Mouse (Mus musculus) CH12.LX (cell line): ENCODE results near the gene Cbl. TPM values are rescaled to one million over a fixed set of nuclear protein-coding genes. Genes with fewer than 3 reads are reported as not detected.

ENCODE experiments used
- DNase-seq: peaks from one replicate; pipeline ENCODE4 v3.0.0-alpha.2; 2013; ENCODE audit errors: extremely low read depth
- H3K27ac ChIP-seq: 2 replicates; pipeline ENCODE4 v1.5.1; 2012; ENCODE audit warnings: low read depth, mild to moderate bottlenecking, control low read depth, moderate library complexity; ENCODE audit not compliant: insufficient read depth
- H3K27me3 ChIP-seq: replicated peaks from 2 replicates; pipeline ENCODE3; 2012; ENCODE audit warnings: inconsistent platforms
- H3K36me3 ChIP-seq, 2 experiments: replicated peaks in 1 of 2; 2 replicates each; pipeline versions ENCODE3 to v1.6.1; 2012; ENCODE audit warnings: inconsistent platforms in 1 of 2, low read length in 1 of 2, mild to moderate bottlenecking in 1 of 2, mixed read lengths in 1 of 2, moderate library complexity in 1 of 2; ENCODE audit not compliant: control insufficient read depth in 1 of 2, insufficient read depth in 1 of 2
- H3K4me1 ChIP-seq, 2 experiments: 2 replicates each; pipeline ENCODE4 v1.6.1; 2012; ENCODE audit warnings: inconsistent platforms in 1 of 2, moderate library complexity in 1 of 2; ENCODE audit not compliant: insufficient read depth in 2 of 2, control insufficient read depth in 1 of 2
- H3K4me2 ChIP-seq: 2 replicates; pipeline ENCODE4 v1.6.1; 2012; ENCODE audit warnings: low read depth, mild to moderate bottlenecking, control low read depth; ENCODE audit not compliant: poor library complexity, insufficient read depth, severe bottlenecking
- H3K4me3 ChIP-seq, 3 experiments: fragments of 150-350 bp in 1 of 3; sonication (generic) in 1 of 3; replicated peaks in 1 of 3; 2 replicates each; pipeline versions ENCODE3 to v1.5.1; 2011 to 2012; ENCODE audit warnings: low read depth in 2 of 3, low read length in 2 of 3, mild to moderate bottlenecking in 2 of 3, moderate library complexity in 2 of 3, control low read depth in 1 of 3, improper control_type of control experiment in 1 of 3, inconsistent platforms in 1 of 3, mixed read lengths in 1 of 3; ENCODE audit not compliant: poor library complexity in 1 of 3
- H3K79me2 ChIP-seq: replicated peaks from 2 replicates; pipeline ENCODE4 v1.6.1; 2012; ENCODE audit warnings: mild to moderate bottlenecking, moderate library complexity; ENCODE audit not compliant: control insufficient read depth, poor library complexity, insufficient read depth, severe bottlenecking; ENCODE audit errors: extremely low read depth
- H3K9ac ChIP-seq: 2 replicates; pipeline ENCODE4 v1.6.1; 2012; ENCODE audit warnings: low read depth, mild to moderate bottlenecking, control low read depth, moderate library complexity; ENCODE audit not compliant: insufficient read depth
- H3K9me3 ChIP-seq: replicated peaks from 2 replicates; pipeline ENCODE3; 2012; ENCODE audit warnings: low read length, inconsistent platforms, mixed read lengths
- BHLHE40 ChIP-seq: IDR thresholded peaks from 2 replicates; pipeline ENCODE4 v1.6.1; 2011; ENCODE audit warnings: mild to moderate bottlenecking, low read depth, low read length, improper control_type of control experiment
- CHD1 ChIP-seq: IDR thresholded peaks from 2 replicates; pipeline ENCODE4 v1.6.1; 2012; ENCODE audit warnings: low read depth, low read length, improper control_type of control experiment, inconsistent platforms
- CHD2 ChIP-seq: IDR thresholded peaks from 2 replicates; pipeline ENCODE4 v1.6.1; 2011; ENCODE audit warnings: low read length, improper control_type of control experiment
- CTCF ChIP-seq, 2 experiments: IDR thresholded peaks in 1 of 2; conservative IDR thresholded peaks in 1 of 2; 2 replicates each; pipeline ENCODE4 v1.5.1; 2011 to 2012; ENCODE audit warnings: low read depth in 2 of 2, low read length in 2 of 2, improper control_type of control experiment in 1 of 2, inconsistent platforms in 1 of 2, mild to moderate bottlenecking in 1 of 2, moderate library complexity in 1 of 2
- E2F4 ChIP-seq: IDR thresholded peaks from 2 replicates; pipeline ENCODE4 v1.6.1; 2011; ENCODE audit warnings: low read depth, low read length, improper control_type of control experiment; ENCODE audit not compliant: insufficient replicate concordance
- ELF1 ChIP-seq: IDR thresholded peaks from 2 replicates; pipeline ENCODE4 v1.6.1; 2014; ENCODE audit warnings: low read depth, mild to moderate bottlenecking, inconsistent platforms, low read length, improper control_type of control experiment
- EP300 ChIP-seq: IDR thresholded peaks from 2 replicates; pipeline ENCODE4 v1.6.1; 2011; ENCODE audit warnings: low read length, improper control_type of control experiment
- ETS1 ChIP-seq: conservative IDR thresholded peaks from 2 replicates; pipeline ENCODE4 v1.6.1; 2012; ENCODE audit warnings: low read depth, mild to moderate bottlenecking, inconsistent platforms, low read length, improper control_type of control experiment, moderate library complexity
- GABPA ChIP-seq: IDR thresholded peaks from 2 replicates; pipeline ENCODE4 v1.6.1; 2012; ENCODE audit warnings: low read depth, low read length, improper control_type of control experiment, inconsistent platforms; ENCODE audit not compliant: insufficient replicate concordance
- HCFC1 ChIP-seq: IDR thresholded peaks from 2 replicates; pipeline ENCODE4 v1.6.1; 2012; ENCODE audit warnings: low read depth, mild to moderate bottlenecking, inconsistent platforms, low read length, improper control_type of control experiment
- IRF4 ChIP-seq: IDR thresholded peaks from 2 replicates; pipeline ENCODE4 v1.6.1; 2014; ENCODE audit warnings: low read depth, mild to moderate bottlenecking, inconsistent platforms, low read length, improper control_type of control experiment
- JUN ChIP-seq: IDR thresholded peaks from 2 replicates; pipeline ENCODE4 v1.6.1; 2011; ENCODE audit warnings: low read depth, mild to moderate bottlenecking, low read length, improper control_type of control experiment, moderate library complexity; ENCODE audit not compliant: insufficient read depth
- JUND ChIP-seq: conservative IDR thresholded peaks from 2 replicates; pipeline ENCODE4 v1.6.1; 2011; ENCODE audit warnings: low read depth, low read length, improper control_type of control experiment
- KAT2A ChIP-seq: IDR thresholded peaks from 2 replicates; pipeline ENCODE4 v1.6.1; 2012; ENCODE audit warnings: low read length, improper control_type of control experiment, inconsistent platforms; ENCODE audit not compliant: insufficient replicate concordance
- MAFK ChIP-seq: IDR thresholded peaks from 2 replicates; pipeline ENCODE4 v1.6.1; 2011; ENCODE audit warnings: low read length, improper control_type of control experiment; ENCODE audit not compliant: insufficient replicate concordance
- MAX ChIP-seq: IDR thresholded peaks from 2 replicates; pipeline ENCODE4 v1.6.1; 2011; ENCODE audit warnings: low read length, improper control_type of control experiment
- MAZ ChIP-seq: IDR thresholded peaks from 2 replicates; pipeline ENCODE4 v1.6.1; 2012; ENCODE audit warnings: low read depth, mild to moderate bottlenecking, inconsistent platforms, low read length, improper control_type of control experiment, moderate library complexity
- MEF2A ChIP-seq: IDR thresholded peaks from 2 replicates; pipeline ENCODE4 v1.6.1; 2014; ENCODE audit warnings: low read depth, mild to moderate bottlenecking, inconsistent platforms, low read length, improper control_type of control experiment, borderline replicate concordance
- MXI1 ChIP-seq: IDR thresholded peaks from 2 replicates; pipeline ENCODE4 v1.6.1; 2011; ENCODE audit warnings: mild to moderate bottlenecking, low read depth, low read length, improper control_type of control experiment
- MYC ChIP-seq: IDR thresholded peaks from 2 replicates; pipeline ENCODE4 v1.6.1; 2011; ENCODE audit warnings: low read depth, mild to moderate bottlenecking, improper control_type of control experiment, low read length
- NELFE ChIP-seq: IDR thresholded peaks from 2 replicates; pipeline ENCODE4 v1.6.1; 2011; ENCODE audit warnings: low read depth, low read length, improper control_type of control experiment
- NRF1 ChIP-seq: IDR thresholded peaks from 2 replicates; pipeline ENCODE4 v1.6.1; 2014; ENCODE audit warnings: low read depth, mild to moderate bottlenecking, inconsistent platforms, low read length, improper control_type of control experiment, moderate library complexity
- PAX5 ChIP-seq: IDR thresholded peaks from 2 replicates; pipeline ENCODE4 v1.6.1; 2012; ENCODE audit warnings: low read length, inconsistent platforms, mixed read lengths
- POLR2A ChIP-seq: IDR thresholded peaks from 2 replicates; pipeline ENCODE4 v1.6.1; 2011; ENCODE audit warnings: low read depth, mild to moderate bottlenecking, improper control_type of control experiment, low read length
- POLR2AphosphoS2 ChIP-seq: IDR thresholded peaks from 2 replicates; pipeline ENCODE4 v1.6.1; 2011; ENCODE audit warnings: low read depth, low read length, improper control_type of control experiment
- RAD21 ChIP-seq: IDR thresholded peaks from 2 replicates; pipeline ENCODE4 v1.6.1; 2011; ENCODE audit warnings: low read depth, mild to moderate bottlenecking, low read length, improper control_type of control experiment, moderate library complexity
- RCOR1 ChIP-seq: conservative IDR thresholded peaks from 2 replicates; pipeline ENCODE4 v1.6.1; 2012; ENCODE audit warnings: low read depth, mild to moderate bottlenecking, inconsistent platforms, low read length, improper control_type of control experiment
- SIN3A ChIP-seq: IDR thresholded peaks from 2 replicates; pipeline ENCODE4 v1.6.1; 2012; ENCODE audit warnings: low read length, improper control_type of control experiment, inconsistent platforms
- SMC3 ChIP-seq: IDR thresholded peaks from 2 replicates; pipeline ENCODE4 v1.6.1; 2011; ENCODE audit warnings: low read depth, low read length, improper control_type of control experiment
- TBP ChIP-seq: conservative IDR thresholded peaks from 2 replicates; pipeline ENCODE4 v1.6.1; 2011; ENCODE audit warnings: low read depth, low read length, improper control_type of control experiment
- TCF12 ChIP-seq: IDR thresholded peaks from 2 replicates; pipeline ENCODE4 v1.6.1; 2014; ENCODE audit warnings: low read depth, mild to moderate bottlenecking, inconsistent platforms, low read length, improper control_type of control experiment
- UBTF ChIP-seq: IDR thresholded peaks from 2 replicates; pipeline ENCODE4 v1.6.1; 2012; ENCODE audit warnings: low read depth, mild to moderate bottlenecking, inconsistent platforms, low read length, improper control_type of control experiment, moderate library complexity
- USF1 ChIP-seq: IDR thresholded peaks from 2 replicates; pipeline ENCODE4 v1.6.1; 2014; ENCODE audit warnings: low read depth, mild to moderate bottlenecking, inconsistent platforms, low read length, improper control_type of control experiment
- USF2 ChIP-seq: conservative IDR thresholded peaks from 2 replicates; pipeline ENCODE4 v1.6.1; 2011; ENCODE audit warnings: low read depth, low read length, improper control_type of control experiment
- ZC3H11A ChIP-seq: IDR thresholded peaks from 2 replicates; pipeline ENCODE4 v1.6.1; 2012; ENCODE audit warnings: low read depth, mild to moderate bottlenecking, inconsistent platforms, low read length, improper control_type of control experiment
- ZKSCAN1 ChIP-seq: IDR thresholded peaks from 2 replicates; pipeline ENCODE4 v1.6.1; 2012; ENCODE audit warnings: low read depth, inconsistent platforms, low read length, improper control_type of control experiment, borderline replicate concordance
- ZMIZ1 ChIP-seq: IDR thresholded peaks from 2 replicates; pipeline ENCODE4 v1.6.1; 2012; ENCODE audit warnings: low read depth, mild to moderate bottlenecking, inconsistent platforms, low read length, improper control_type of control experiment
- ZNF384 ChIP-seq: IDR thresholded peaks from 2 replicates; pipeline ENCODE4 v1.6.1; 2012; ENCODE audit warnings: low read depth, low read length, improper control_type of control experiment, inconsistent platforms
- dilution Hi-C: fragments of 300-500 bp; cut with MboI; formaldehyde crosslinking; loops from 2 replicates; pipeline ENCODE4 v1.14.3; 2020; ENCODE audit warnings: low sequenced_read_pairs; ENCODE audit not compliant: extremely low pct_unique_long_range_greater_than_20kb, extremely low pct_ligation_motif_present
- in situ Hi-C: fragments of 300-500 bp; cut with MboI; formaldehyde crosslinking; loops from 3 replicates; pipeline ENCODE4 v1.14.3; 2019; ENCODE audit warnings: low sequenced_read_pairs, low pct_ligation_motif_present, low pct_unique_long_range_greater_than_20kb, mixed read lengths
- polyA plus RNA-seq: library from polyadenylated mRNA; unstranded; fragments of >175 nt; gene quantifications from 2 replicates; pipeline ENCODE4 v1.2.1, GENCODE M21; 2012; ENCODE audit warnings: low read depth; ENCODE audit not compliant: insufficient read length
- total RNA-seq, 2 experiments: library from RNA; depleted of rRNA; stranded (reverse); fragments of 300-350 nt in 1 of 2; fragments of >200 nt in 1 of 2; gene quantifications; 2 replicates each; pipeline ENCODE4 v1.2.3; 2012 to 2014

Cbl gene
- total and polyA plus RNA-seq, 3 experiments = 8.3 to 39.0 (median 11.9) TPM

DNA sequence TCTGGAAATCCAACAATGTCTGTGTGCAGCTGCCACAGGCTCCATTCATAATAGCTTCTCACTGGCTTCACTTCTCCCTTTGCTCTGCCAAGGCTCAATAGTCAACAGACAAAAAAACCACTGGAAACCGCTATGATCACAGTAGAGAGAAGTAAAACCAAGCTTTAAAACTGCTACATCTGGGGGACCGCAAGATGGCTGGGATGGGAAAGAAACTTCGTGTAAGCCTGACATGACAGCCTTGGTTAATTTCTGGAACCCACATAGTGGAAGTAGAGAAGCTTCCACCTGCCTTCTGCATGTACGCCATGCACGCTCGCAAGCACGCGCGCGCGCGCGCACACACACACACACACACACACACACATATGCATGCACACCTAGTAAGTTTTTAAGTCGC lies 20.3 kb downstream of the Cbl start:
- H3K79me2 ChIP-seq = peaks cover 29% of the 10 kb centered on the region
- H3K36me3 ChIP-seq = peaks cover 2 to 27% of the 10 kb centered on the region in 2 experiments
- in situ Hi-C loops (no loop called here), dilution Hi-C loops (no loop called here)
- H3K9ac ChIP-seq = peak overlapping the region; percentile 57; the same call in 1 of the 2 replicates
- H3K27me3 ChIP-seq = no peaks in the 10 kb centered on the region
- DNase-seq = peak; percentile 90
- H3K4me3 ChIP-seq = peak overlapping the region; percentile 13 to 36 (median 35)
- peak overlapping the region; percentile 65 for H3K4me2 ChIP-seq
- peaks cover 3 to 32% of the 10 kb centered on the region in 2 experiments; a peak in 2 of 4 replicates for H3K4me1 ChIP-seq
- no peaks in the 10 kb centered on the region for H3K9me3 ChIP-seq
- no peak for TF ChIP-seq USF1
- peak; percentile 69 for TF ChIP-seq NRF1
- TF ChIP-seq RAD21 = no peak; the same call in 1 of the 2 replicates
- no peak for TF ChIP-seq NELFE
- TF ChIP-seq ZMIZ1 = no peak
- no peak for TF ChIP-seq CTCF (conservative IDR thresholded peaks at IDR 0.05 in 1 of 2, IDR thresholded peaks at IDR 0.05 in 1 of 2; ENCODE audit: low read depth in 2 of 2, low read length in 2 of 2)
- TF ChIP-seq MAZ = 0 out of 2 replicates have a peak, but pooled peaks have one; percentile 53
- TF ChIP-seq KAT2A = no peak
- TF ChIP-seq UBTF = no peak
- TF ChIP-seq MXI1 = peak; percentile 67; the same call in 1 of the 2 replicates
- no peak for TF ChIP-seq PAX5
- no peak for TF ChIP-seq POLR2A
- TF ChIP-seq ETS1 = peak; percentile 76
- no peak for TF ChIP-seq ZKSCAN1
- 0 out of 2 replicates have a peak, but pooled peaks have one; percentile 50 for TF ChIP-seq MAFK
- peak; percentile 41; the same call in 1 of the 2 replicates for TF ChIP-seq JUN
- TF ChIP-seq TCF12 = peak; percentile 77
- TF ChIP-seq MYC = peak; percentile 86
- TF ChIP-seq TBP = no peak
- TF ChIP-seq SIN3A = peak; percentile 87
- no peak for TF ChIP-seq POLR2AphosphoS2
- peak; percentile 38; the same call in 1 of the 2 replicates for TF ChIP-seq ELF1
- TF ChIP-seq MAX = peak; percentile 53; the same call in 1 of the 2 replicates
- TF ChIP-seq E2F4 = 0 out of 2 replicates have a peak, but pooled peaks have one; percentile 43
- TF ChIP-seq GABPA = no peak
- TF ChIP-seq CHD2 = peak; percentile 64; the same call in 1 of the 2 replicates
- TF ChIP-seq ZC3H11A = no peak
- peak; percentile 78 for TF ChIP-seq RCOR1
- no peak for TF ChIP-seq USF2
- TF ChIP-seq BHLHE40 = peak; percentile 91
- TF ChIP-seq EP300 = peak; percentile 96
- peak; percentile 76; the same call in 1 of the 2 replicates for TF ChIP-seq MEF2A
- peak; percentile 34 for TF ChIP-seq HCFC1
- TF ChIP-seq IRF4 = peak; percentile 89
- TF ChIP-seq JUND = peak; percentile 66
- TF ChIP-seq SMC3 = peak; percentile 21
- peak; percentile 81 for TF ChIP-seq ZNF384
- TF ChIP-seq CHD1 = no peak
- H3K27ac ChIP-seq = peak overlapping the region; percentile 18
